Mouse (Mus musculus) A20 (cell line): ENCODE results near the gene Gse1.
A peak's percentile ranks its signal among the peaks of the same experiment; 100 is the strongest.

Experiments
- DNase-seq: peaks from one replicate; pipeline ENCODE4 v3.0.0-alpha.2; 2011; ENCODE audit warnings: low read depth, low spot score

Gene Gse1

DNA sequence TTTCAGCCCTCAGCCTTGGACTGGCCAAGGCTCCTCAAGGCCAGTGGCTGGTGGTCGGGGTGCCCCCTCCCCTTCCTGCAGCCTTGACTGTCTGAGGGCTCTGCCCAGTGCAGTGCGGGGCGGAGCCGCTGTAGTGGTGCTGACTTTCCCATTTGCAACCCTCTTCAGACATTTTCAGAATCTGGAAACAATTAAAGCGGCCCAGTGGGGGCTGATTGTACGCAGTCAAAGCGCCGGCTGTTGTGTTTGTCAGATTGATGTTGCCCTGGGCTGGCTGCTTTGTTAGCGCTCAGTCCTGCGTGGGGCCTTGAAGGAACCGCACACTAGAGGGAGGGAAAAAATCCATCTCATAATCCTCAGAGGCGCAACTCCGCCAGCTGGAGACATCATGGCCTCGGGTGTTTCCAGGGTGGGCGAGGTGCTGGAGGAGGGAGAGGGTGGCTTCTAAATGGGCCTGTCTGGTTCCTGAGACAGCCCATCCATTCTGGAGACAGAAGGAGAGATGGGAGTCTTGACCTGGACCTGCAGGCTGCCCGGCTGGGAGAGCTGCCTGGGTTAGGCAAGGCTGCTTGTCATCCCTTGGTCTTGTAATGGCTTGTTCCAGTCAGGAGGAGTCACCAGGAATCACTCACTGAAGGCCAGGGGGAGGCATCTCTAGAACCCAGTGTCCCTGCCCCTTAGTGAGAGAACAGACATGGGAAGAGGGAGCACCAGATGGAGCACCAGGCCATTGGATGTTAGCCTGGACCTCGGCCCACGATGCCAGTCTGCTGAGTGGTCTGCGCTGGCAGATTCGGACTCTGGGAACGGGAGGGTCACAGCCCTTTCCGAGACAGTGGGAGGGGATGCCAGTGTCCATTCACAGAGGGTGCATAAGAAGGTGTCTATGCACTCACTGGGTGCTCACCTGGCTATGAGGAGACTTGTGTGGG is 70.6 kb downstream of the Gse1 start:
- no peak for DNase-seq

DNA sequence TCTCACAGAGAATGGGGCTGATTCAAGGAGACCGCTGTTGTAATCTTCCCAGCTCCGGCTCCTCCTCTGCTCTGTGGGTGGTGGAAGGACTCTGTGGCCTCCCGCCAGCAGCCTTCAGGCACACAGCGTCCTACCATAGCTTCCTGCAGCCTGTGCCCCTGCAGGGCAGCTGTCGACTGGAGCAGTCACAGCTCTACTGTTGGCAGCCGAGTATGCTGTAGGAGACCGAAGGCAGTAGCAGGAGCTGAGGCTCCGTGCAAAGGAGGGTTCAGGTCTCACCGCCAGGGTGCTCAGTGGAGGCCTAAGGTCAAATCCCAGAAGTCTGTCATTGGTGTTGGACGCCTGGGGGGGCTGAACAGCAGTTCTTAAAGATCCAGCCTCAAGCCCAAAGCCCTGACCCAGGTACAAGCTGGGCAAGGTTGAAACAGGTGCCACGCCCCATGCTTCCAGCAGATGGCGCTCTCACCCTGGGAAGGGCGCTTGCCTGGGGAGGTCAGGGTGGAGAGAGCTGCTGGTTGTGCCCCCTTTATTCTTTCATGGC is 72.4 kb downstream of the Gse1 start:
- DNase-seq = peak; percentile 63

DNA sequence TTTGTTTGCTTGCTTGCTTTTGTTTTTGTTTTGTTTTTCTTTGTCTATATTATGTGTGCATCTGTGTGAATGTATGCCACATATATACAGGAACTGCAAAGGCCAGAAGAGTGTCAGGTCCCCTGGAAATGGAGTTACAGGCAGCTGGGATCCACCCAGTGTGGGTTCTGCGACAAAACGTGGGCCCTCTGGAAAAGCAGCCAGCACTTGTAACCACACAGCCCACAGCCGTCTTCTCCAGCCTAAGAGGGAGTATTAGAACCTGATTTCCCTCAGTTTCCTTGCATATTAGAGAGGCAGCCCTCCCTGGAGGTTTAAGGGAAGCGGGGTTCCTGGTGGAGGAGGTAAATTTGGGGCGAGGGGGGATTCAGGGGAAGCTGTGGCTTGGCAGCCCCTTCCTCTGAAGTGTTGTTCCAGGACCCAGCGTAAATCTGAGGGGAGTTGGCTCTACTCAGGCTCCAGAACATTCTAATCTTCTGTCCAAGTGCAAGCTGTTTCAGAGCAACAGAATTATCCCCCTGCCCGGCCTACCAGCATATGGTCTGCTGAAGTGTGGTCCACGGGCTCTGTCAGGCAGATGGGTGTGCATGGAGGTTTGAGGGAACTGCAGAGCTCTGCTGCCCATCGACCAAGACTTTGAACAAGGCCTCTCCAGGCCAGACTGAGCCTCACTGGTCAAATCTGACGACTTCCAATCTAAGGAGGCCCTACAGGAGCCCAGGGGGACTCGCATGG is 74.9 kb downstream of the Gse1 start:
- no peak for DNase-seq

DNA sequence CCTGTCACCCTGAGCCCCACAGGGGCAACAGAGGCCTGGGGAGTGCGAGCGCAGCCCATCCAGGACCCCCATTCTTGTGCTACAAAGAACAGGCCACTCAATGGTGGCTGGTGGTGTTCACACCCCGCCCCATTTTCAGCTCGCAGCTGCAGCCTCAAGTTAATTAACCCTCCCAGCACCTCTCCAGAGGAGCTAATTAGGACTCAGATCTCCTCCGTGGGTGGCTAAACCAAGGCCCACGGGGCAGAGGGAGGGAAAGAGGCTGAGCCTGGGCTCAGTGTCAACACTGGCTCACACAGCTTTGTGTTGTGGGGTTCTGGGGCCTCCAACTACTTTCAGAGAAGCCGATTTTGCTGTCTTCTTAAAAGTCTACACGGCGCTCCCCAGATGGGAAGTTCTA is 75.8 kb downstream of the Gse1 start:
- DNase-seq = no peak

DNA sequence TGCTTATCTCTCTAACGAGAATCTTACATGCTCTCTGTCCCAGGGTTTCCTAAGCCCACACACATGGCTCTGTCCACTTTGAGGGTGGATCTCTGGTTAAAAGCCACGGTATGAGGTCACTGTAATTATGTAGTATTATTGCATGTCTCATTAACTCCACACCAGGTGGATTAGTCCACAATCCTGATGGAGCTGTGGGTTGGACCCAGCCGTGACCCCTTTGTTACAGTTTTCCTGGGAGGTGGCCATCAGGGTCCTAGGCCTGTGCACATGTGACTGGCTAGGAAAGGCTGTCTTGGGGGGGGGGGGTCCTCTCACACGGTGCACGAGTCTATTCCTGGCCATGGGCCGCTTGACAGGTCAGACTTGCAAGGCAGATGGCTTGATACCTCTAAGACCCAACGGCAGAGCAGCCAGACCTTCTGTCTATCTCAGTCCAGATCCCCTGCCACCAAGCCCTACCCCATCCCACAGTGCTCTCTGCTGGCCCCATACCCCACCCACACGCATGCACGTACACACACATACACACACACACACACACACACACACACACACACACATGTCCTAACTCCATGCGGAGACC is 77.6 kb downstream of the Gse1 start:
- DNase-seq = no peak

DNA sequence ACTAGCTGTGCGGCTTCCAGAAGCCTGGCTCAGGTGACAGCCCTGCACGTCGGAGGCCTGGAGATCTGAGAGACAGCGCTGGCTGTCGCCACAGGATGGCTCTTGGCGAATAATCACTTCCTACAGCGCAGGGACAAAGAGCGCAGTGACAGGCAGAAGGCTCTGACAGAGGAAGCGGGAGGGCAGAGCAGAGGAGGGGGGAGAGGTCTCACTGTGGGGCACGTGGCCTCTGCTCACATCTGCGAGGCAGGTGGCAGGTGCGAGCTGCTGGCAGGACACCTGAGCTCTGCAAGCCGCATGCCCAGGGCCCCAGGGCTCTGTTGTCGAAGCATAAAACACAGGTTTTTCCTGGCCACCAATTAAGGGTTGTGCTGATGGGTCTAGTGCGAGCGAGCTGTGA is 78.8 kb downstream of the Gse1 start:
- DNase-seq = peak; percentile 80

DNA sequence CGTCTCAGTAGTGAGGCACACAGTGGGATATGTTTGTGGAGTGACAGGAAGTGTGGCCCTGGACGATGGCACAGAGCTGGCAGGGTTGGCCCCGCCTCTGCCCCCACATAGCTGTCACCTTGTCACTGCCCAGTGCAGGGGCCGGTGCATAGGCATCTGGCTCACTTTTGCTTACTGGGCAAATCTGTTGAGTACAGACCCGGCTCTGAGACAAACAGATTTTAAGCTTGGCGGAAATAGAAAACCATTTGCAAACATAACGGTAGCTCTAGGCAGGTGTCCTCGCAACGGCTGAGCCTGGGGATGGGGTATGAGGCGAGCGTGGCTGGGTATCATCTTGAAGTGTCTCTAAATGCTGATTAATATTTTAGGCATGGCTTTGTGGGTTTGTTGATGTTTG is 79.3 kb downstream of the Gse1 start:
- no peak for DNase-seq

DNA sequence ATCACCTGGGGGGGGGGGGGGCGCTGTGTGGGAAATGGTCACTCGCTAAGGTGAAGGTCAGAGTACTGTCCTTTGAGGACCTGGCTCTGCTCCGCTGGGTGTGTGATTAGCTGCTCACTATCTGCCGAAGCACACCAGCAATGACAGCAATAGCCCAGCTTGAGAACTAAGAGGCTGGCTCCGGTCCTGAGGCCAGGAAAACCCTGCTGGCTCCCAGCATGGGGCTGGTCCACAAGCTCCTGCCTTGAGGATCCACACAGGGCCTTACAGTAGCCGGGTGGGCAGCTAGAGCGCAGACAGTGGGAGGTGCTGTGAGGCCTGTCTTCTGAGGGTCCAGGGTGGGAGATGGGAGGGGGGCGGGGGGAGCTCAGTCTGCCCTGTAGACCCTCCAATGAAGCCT is 79.9 kb downstream of the Gse1 start:
- DNase-seq = no peak

DNA sequence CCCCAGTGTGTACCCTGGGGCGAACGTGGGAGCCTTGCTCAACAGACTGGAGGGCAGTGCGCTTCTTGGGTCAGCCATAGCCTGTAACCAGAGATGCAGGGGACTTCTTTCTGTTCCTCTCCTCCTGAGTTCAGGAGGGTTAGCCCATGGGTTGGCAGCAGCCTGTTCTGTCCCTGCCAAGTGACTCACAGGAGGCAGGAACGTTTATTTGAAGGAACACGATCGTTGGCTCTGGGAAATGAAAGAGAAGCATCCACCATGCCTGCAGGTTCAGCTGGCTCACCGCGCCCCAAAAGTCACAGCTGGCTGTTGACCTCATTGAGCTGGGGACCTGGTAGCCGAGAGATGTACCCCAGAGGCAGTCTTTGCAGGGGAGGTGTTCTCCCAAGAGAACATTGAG is 80.3 kb downstream of the Gse1 start:
- no peak for DNase-seq

DNA sequence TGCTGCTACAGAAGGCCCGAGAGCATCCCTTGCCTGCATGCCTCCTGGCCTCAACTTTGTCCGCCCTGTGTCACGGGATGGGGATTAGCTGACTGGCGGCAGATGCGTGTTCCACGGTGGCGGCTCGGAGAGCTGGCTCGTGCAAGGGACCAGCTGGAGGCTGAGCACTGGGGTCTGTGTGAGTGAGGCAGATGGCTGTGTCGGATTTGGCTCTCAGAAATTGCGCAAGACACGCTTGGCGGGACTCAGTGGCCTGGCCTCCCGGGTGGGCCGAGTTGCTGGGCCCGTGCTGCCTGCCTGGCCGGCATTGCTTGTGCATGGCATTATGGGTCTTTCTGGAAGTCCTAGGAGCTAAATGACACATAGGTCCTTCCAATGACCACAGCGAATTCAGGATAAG is 81.1 kb downstream of the Gse1 start:
- DNase-seq = no peak

DNA sequence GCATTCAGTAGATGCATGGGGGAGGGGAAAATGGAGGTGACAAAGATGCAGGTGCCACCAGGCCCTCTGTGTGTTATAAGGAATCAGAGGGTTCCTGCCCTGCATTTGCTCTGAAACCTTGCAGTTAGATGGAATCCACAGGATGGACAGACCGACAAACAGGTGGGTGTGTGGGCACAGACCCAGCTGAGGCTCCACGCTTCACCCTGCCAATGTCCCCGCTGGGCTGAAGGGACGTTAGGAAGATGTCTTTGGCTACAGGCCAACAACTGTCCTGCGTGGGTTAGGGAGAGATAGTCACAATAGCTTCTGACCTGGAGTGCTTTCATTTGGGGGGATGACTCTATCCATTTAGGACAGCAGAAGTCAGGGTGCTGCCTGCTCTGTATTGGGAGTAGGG is 81.8 kb downstream of the Gse1 start:
- no peak for DNase-seq

DNA sequence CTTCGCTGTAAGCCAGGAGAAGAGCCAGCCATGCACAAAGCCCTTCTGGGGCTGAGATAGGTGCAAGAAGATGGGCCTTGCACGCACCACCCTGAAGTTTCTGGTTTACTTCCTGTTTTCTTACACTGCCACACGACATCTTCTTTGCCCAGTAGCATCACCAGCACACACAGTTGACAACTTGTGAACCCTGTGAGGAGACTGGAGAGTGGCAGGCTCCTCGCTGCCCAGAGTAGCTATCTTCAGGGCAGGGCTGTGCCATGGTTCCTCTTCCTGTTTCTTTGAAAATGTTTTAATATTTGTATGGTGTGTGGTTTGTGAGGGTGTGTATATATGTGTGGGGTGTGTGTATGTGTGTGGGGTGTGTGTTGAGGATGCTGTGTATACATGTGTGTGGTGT is 84.2 kb downstream of the Gse1 start:
- peak; percentile 52 for DNase-seq

DNA sequence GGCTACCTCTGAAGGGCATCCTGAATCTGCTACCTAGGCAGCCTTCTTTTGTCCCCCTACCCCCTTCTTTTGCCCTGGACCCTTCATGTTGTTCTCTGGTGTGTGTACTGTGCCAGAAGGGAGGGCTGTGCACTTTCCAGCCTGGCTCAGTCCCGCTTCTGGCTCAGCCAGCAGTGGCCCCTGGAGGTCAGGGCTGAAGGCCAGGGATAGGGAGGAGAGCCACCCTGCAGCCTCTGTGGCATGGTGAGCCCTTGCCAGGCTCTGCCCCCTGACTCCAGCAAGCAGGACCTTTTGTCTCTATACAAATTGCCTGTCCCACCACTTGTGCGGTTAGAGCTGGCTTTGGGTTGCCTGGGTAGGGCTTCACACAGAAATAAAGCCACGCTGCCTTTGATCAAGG is 85.4 kb downstream of the Gse1 start:
- no peak for DNase-seq

DNA sequence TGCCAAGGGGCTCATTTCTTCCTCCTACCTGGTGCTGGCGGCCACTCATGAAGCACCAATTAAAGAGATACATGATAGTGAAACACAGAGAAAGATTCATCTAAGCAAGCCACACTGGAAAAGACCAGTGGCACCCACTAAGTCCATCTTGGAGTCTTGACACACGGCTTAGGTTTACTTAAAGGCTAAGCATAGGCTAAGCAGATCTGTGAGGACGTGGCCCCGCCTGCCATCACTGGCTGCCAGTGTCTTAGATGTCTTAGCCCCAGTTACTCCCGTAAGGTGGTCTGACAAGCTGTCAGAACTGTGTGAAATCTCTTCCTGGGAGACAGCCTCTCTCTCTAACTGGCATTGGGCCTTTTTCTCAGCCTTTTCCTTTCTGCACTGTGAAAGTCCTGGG is 86.7 kb downstream of the Gse1 start:
- no peak for DNase-seq

DNA sequence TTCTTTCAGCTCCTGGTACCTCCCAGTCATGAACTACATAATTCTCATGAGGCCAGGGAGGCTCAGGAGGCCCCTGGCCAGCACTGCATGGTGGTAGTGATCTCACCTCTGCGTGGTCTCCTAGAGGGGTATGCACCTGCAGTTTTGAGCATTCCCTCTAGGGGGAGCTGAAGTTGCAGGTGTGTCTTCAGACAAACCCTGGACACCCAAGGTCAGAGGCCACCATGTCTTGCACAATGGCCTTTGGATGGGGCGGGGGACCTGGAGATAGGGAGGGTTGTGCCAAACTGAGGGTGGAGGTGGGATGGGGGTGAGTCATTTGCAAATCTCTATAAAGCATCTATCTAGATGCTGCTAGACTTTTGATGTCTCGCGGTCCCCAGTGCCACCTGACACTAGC is 87.4 kb downstream of the Gse1 start:
- peak; percentile 40 for DNase-seq

DNA sequence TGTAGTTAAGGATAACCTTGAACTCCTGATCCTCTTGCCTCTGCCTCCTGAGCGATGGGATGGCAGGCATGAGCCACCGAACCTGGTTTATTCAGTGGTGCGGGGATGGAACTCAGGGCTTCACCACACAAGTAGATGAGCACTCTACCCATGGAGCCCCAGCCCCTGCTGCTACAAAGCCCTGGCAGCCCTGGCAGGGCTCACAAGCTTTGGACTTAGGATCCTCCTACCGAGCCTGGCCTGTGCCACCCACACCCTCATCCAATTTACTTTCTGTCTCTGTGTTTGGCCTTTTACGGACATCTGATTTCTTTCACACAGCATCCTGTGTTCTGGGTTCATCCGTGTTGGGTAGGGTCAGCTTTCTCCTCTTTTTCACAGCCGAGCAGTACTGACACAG is 88.5 kb downstream of the Gse1 start:
- no peak for DNase-seq

DNA sequence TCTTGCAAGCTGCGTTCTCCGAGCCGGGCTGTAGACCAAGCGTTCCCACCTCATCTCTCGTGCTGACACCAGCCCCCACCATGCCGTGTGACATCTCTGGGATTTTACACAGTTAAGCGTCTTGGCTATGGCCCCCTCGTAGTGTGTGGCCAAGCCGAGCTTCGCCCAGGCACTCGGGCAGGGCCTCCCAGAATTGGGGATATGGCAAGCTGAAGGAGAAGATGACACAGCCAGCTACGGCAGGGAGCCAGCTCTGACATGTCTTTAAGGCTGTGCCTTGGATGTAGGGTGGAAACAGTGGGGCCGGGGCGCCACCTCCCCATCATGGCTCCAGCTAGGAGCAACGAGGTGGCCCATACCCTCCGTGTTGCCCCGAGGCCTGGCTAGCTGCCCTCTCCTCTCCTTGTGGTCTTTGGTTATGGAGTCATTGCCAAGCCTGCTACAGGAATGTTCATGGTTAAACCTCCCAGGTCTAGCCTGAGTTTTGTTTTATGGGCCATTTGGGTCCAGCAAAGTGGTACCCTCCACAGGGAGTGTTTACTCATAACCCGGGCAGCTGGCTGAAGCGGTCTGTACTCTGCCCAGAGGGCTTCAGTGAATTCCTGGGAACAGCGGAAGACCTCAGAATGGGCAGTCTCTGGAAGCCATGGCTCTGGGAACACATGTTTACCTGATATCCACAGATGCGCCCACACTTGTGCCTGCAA is 89.0 kb downstream of the Gse1 start:
- no peak for DNase-seq

DNA sequence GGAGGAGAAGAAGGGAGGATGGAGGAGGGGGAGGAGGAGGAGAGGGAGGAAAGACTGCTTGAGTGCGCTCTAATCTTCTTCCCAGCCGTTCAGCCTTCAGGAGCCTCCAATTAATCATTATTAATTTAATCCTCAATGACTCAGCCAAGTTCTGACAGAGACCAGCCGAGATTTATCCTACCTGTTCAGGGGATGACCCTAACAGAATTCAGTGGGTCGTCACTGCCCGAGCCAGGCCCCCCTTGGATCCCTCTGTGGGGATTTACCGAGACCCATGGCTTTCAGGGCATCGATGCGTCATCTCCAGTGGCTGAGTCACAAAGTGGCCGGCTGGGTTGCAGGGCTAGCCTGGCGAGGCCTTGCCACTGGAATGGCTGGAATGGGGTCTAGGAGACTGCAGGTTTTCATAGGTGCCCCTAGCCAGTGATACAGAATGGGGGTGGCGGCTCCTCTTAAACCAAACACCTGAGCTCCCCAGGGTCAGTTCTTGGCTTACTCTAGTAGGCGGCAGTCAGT is 90.3 kb downstream of the Gse1 start:
- no peak for DNase-seq

DNA sequence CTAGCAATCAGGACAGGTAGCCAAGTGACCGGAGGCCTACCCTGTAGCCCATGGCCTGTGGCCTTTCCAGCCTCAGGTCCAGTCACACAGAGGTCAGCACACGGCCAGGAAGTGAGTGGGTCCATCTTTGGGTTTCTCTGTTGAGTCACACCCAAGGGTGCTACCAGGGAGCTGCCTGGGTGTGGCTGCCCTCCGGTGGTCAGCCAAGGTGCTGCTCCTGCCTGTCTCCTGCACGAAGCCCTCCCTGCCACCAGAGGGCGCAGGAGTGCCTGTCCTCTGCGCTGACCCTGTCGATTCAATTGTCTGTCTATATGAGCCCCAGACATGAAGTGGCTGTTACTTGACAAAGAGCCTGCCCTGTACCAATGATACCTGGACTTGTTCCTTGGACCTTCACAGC is 91.2 kb downstream of the Gse1 start:
- peak; percentile 93 for DNase-seq

DNA sequence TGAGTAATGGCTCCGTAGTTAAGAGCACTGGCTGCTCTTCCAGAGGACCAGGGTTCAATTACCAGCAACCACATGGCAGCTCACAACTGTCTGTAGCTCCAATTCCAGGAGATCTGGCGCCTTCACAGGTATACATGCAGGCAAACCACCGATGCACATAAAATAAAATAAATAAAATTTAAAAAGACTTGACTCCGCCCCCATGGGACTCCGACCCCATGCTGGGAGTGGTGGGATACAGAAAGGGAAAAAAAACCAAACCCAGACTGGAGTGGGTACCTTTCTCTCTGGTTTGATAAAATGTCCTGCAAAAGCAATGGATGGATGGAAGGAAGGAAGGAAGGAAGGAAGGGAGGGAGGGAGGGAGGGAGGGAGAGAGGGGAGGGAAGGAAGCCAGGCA is 91.9 kb downstream of the Gse1 start:
- no peak for DNase-seq

DNA sequence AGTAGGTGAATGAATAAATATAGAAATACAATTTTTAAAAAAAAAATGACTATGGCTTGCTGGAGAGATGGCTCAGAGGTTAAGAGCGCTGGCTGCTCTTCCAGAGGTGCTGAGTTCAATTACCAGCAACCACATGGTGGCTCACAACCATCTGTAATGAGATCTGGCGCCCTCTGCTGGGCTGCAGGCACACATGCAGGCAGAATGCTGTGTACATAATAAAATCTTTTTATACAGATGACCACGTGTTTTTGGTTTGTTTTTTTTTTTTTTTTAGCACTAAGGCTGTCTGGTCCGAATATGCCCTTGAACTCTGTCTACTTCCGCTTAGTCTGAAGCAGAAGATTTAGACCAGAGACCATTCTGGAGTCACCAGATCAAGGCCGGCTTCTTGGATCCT is 93.5 kb downstream of the Gse1 start:
- DNase-seq = peak; percentile 79
